Mouse (Mus musculus): ENCODE measurements at regions not wholly inside any gene's neighbourhood (a gene's known extent, or its start where the extent isn't known, plus 50 kb on each side); places are given as distances from the start of the nearest gene placed in this dataset.

GRCm38 (mm10) chr6:140946720-140947119 is 217.6 kb downstream of the Gm11077 start:
- no peaks in the 10 kb centered on the region for H3K9me3 ChIP-seq
- no peak overlapping the region for H3K4me3 ChIP-seq (replicated peaks)
- no peak overlapping the region for H3K4me2 ChIP-seq (replicated peaks)
- peak overlapping the region; percentile 44; the same call in 1 of the 2 replicates for H3K27ac ChIP-seq
- no peak overlapping the region for H3K9ac ChIP-seq (replicated peaks)
- peak; percentile 92 for ATAC-seq
- H3K36me3 ChIP-seq = no peaks in the 10 kb centered on the region
- peaks cover 12% of the 10 kb centered on the region for H3K4me1 ChIP-seq (replicated peaks)
- H3K27me3 ChIP-seq = no peaks in the 10 kb centered on the region
- WGBS = 19% methylated on average over 2 of the region's 2 CpGs

- H3K27ac ChIP-seq = no peak overlapping the region
- no peak overlapping the region for H3K9ac ChIP-seq (replicated peaks)
- H3K4me1 ChIP-seq (replicated peaks) = peaks cover 12% of the 10 kb centered on the region
- no peak overlapping the region for H3K4me3 ChIP-seq (replicated peaks)
- H3K9me3 ChIP-seq = no peaks in the 10 kb centered on the region
- no peaks in the 10 kb centered on the region for H3K27me3 ChIP-seq
- WGBS = 60% methylated on average over 6 of the region's 6 CpGs
- H3K36me3 ChIP-seq = no peaks in the 10 kb centered on the region
- peak; percentile 21; the same call in 1 of the 2 replicates for ATAC-seq
- no peak overlapping the region for H3K4me2 ChIP-seq (replicated peaks)
Measured at GRCm38 (mm10) chr6:140950483-140950882, 221.4 kb downstream of the Gm11077 start.

GRCm38 (mm10) chr6:140953256-140953655 is 224.2 kb downstream of the Gm11077 start:
- no peak for ATAC-seq

GRCm38 (mm10) chr6:140953721-140954120 is 224.6 kb downstream of the Gm11077 start:
- Histone ChIP-seq H3K9ac (replicated peaks) (no peak overlapping the region), H3K4me1 (replicated peaks) (0 out of 2 replicates have a peak, but pooled peaks cover 5% of the 10 kb centered on the region), H3K27ac (peak overlapping the region; percentile 54), H3K36me3 (no peaks in the 10 kb centered on the region), H3K9me3 (no peaks in the 10 kb centered on the region), H3K4me2 (replicated peaks) (no peak overlapping the region), H3K4me3 (replicated peaks) (no peak overlapping the region), H3K27me3 (no peaks in the 10 kb centered on the region)
- WGBS = 92% methylated on average over 1 of the region's 1 CpGs
- no peak for ATAC-seq

More at GRCm38 (mm10) chr6:140953256-140953655, 224.2 kb downstream of the Gm11077 start:
- H3K4me1 ChIP-seq (replicated peaks) = 0 out of 2 replicates have a peak, but pooled peaks cover 5% of the 10 kb centered on the region
- H3K27me3 ChIP-seq = no peaks in the 10 kb centered on the region
- peak overlapping the region; percentile 54 for H3K27ac ChIP-seq
- no peak overlapping the region for H3K4me2 ChIP-seq (replicated peaks)
- H3K9me3 ChIP-seq = no peaks in the 10 kb centered on the region
- H3K4me3 ChIP-seq (replicated peaks) = no peak overlapping the region
- H3K9ac ChIP-seq (replicated peaks) = no peak overlapping the region
- no peaks in the 10 kb centered on the region for H3K36me3 ChIP-seq

GRCm38 (mm10) chr6:140955751-140956521 is 226.9 kb downstream of the Gm11077 start:
- no peak overlapping the region for H3K4me2 ChIP-seq (replicated peaks)
- ATAC-seq = no peak
- H3K4me3 ChIP-seq (replicated peaks) = no peak overlapping the region
- WGBS = 68% methylated on average over 13 of the region's 13 CpGs
- H3K27me3 ChIP-seq = no peaks in the 10 kb centered on the region
- H3K9ac ChIP-seq (replicated peaks) = no peak overlapping the region
- 0 out of 2 replicates have a peak overlapping the region, but pooled peaks have one; percentile 30 for H3K27ac ChIP-seq
- H3K4me1 ChIP-seq (replicated peaks) = 0 out of 2 replicates have a peak, but pooled peaks cover 5% of the 10 kb centered on the region
- no peaks in the 10 kb centered on the region for H3K9me3 ChIP-seq
- H3K36me3 ChIP-seq = no peaks in the 10 kb centered on the region

- 94% methylated on average over 4 of the region's 4 CpGs for WGBS
- no peaks in the 10 kb centered on the region for H3K27me3 ChIP-seq
- H3K4me1 ChIP-seq (replicated peaks) = 0 out of 2 replicates have a peak, but pooled peaks cover 5% of the 10 kb centered on the region
- H3K4me2 ChIP-seq (replicated peaks) = no peak overlapping the region
- H3K36me3 ChIP-seq = no peaks in the 10 kb centered on the region
- H3K9me3 ChIP-seq = no peaks in the 10 kb centered on the region
- no peak overlapping the region for H3K4me3 ChIP-seq (replicated peaks)
- no peak for ATAC-seq
- no peak overlapping the region for H3K27ac ChIP-seq
- no peak overlapping the region for H3K9ac ChIP-seq (replicated peaks)
Measured at GRCm38 (mm10) chr6:140956522-140956863, 227.4 kb downstream of the Gm11077 start.

GRCm38 (mm10) chr6:140961987-140962386 is 232.9 kb downstream of the Gm11077 start:
- Histone ChIP-seq H3K9ac (replicated peaks) (no peak overlapping the region), H3K4me3 (replicated peaks) (0 out of 2 replicates have a peak overlapping the region, but pooled peaks have one; percentile 12), H3K27me3 (no peaks in the 10 kb centered on the region), H3K27ac (peak overlapping the region; percentile 59), H3K9me3 (no peaks in the 10 kb centered on the region), H3K36me3 (no peaks in the 10 kb centered on the region), H3K4me1 (replicated peaks) (peaks cover 30% of the 10 kb centered on the region), H3K4me2 (replicated peaks) (peak overlapping the region; percentile 48)
- 16% methylated on average over 11 of the region's 11 CpGs for WGBS
- ATAC-seq = peak; percentile 67

- peak overlapping the region; percentile 59 for H3K27ac ChIP-seq
- peak overlapping the region; percentile 48 for H3K4me2 ChIP-seq (replicated peaks)
- WGBS = 3% methylated on average over 4 of the region's 4 CpGs
- no peak overlapping the region for H3K9ac ChIP-seq (replicated peaks)
- 0 out of 2 replicates have a peak overlapping the region, but pooled peaks have one; percentile 7 for H3K4me3 ChIP-seq (replicated peaks)
- peaks cover 30% of the 10 kb centered on the region for H3K4me1 ChIP-seq (replicated peaks)
- no peaks in the 10 kb centered on the region for H3K27me3 ChIP-seq
- no peaks in the 10 kb centered on the region for H3K36me3 ChIP-seq
- peak; percentile 75 for ATAC-seq
- no peaks in the 10 kb centered on the region for H3K9me3 ChIP-seq
Measured at GRCm38 (mm10) chr6:140962563-140962962, 233.5 kb downstream of the Gm11077 start.

GRCm38 (mm10) chr6:140973732-140974131 is 244.6 kb downstream of the Gm11077 start:
- H3K4me3 ChIP-seq (replicated peaks) = no peak overlapping the region
- peak; percentile 59 for ATAC-seq
- H3K36me3 ChIP-seq = no peaks in the 10 kb centered on the region
- H3K27ac ChIP-seq = peak overlapping the region; percentile 51; the same call in 1 of the 2 replicates
- H3K27me3 ChIP-seq = no peaks in the 10 kb centered on the region
- H3K4me2 ChIP-seq (replicated peaks) = no peak overlapping the region
- WGBS = 48% methylated on average over 6 of the region's 6 CpGs
- no peaks in the 10 kb centered on the region for H3K9me3 ChIP-seq
- no peak overlapping the region for H3K9ac ChIP-seq (replicated peaks)
- peaks cover 9% of the 10 kb centered on the region for H3K4me1 ChIP-seq (replicated peaks)

GRCm38 (mm10) chr6:140976989-140977388 is 247.9 kb downstream of the Gm11077 start:
- no peaks in the 10 kb centered on the region for H3K36me3 ChIP-seq
- peaks cover 9% of the 10 kb centered on the region for H3K4me1 ChIP-seq (replicated peaks)
- WGBS = 87% methylated on average over 5 of the region's 5 CpGs
- H3K27ac ChIP-seq = no peak overlapping the region
- no peak for ATAC-seq
- no peak overlapping the region for H3K4me3 ChIP-seq (replicated peaks)
- no peaks in the 10 kb centered on the region for H3K27me3 ChIP-seq
- H3K4me2 ChIP-seq (replicated peaks) = no peak overlapping the region
- no peaks in the 10 kb centered on the region for H3K9me3 ChIP-seq
- H3K9ac ChIP-seq (replicated peaks) = no peak overlapping the region

- no peaks in the 10 kb centered on the region for H3K4me1 ChIP-seq (replicated peaks)
- H3K4me2 ChIP-seq (replicated peaks) = no peak overlapping the region
- no peaks in the 10 kb centered on the region for H3K9me3 ChIP-seq
- no peak for ATAC-seq
- 96% methylated on average over 8 of the region's 8 CpGs for WGBS
- H3K4me3 ChIP-seq (replicated peaks) = no peak overlapping the region
- no peaks in the 10 kb centered on the region for H3K27me3 ChIP-seq
- H3K36me3 ChIP-seq = no peaks in the 10 kb centered on the region
- no peak overlapping the region for H3K27ac ChIP-seq
- no peak overlapping the region for H3K9ac ChIP-seq (replicated peaks)
Measured at GRCm38 (mm10) chr6:140983610-140984009, 254.5 kb downstream of the Gm11077 start.

GRCm38 (mm10) chr6:140984249-140984648 is 255.2 kb downstream of the Gm11077 start:
- no peak overlapping the region for H3K27ac ChIP-seq
- 95% methylated on average over 7 of the region's 7 CpGs for WGBS
- no peak overlapping the region for H3K4me3 ChIP-seq (replicated peaks)

More at GRCm38 (mm10) chr6:140984249-140984648, 255.2 kb downstream of the Gm11077 start:
- Histone ChIP-seq H3K4me1 (replicated peaks) (no peaks in the 10 kb centered on the region), H3K27me3 (no peaks in the 10 kb centered on the region), H3K4me2 (replicated peaks) (no peak overlapping the region), H3K9ac (replicated peaks) (no peak overlapping the region), H3K9me3 (no peaks in the 10 kb centered on the region), H3K36me3 (no peaks in the 10 kb centered on the region)
- ATAC-seq = no peak

Data from midbrain, embryonic 13.5 days (tissue).